Mouse (Mus musculus) pancreas, adult 10 weeks (tissue): Measurements from ENCODE around the gene Arl9. TPM values are rescaled to one million over a fixed set of nuclear protein-coding genes. Genes with fewer than 3 reads are reported as not detected.

ENCODE experiments used
- polyA plus RNA-seq: library from polyadenylated mRNA; stranded (reverse); fragments of 350-450 nt; fragmentation: Illumina TruSeq; extraction: RNeasy Lipid Tissue Mini Kit (QIAGEN cat#74804); gene quantifications from one replicate; pipeline ENCODE4 v1.2.3, GENCODE M21; 2015; ENCODE audit warnings: low read depth, low replicate concordance; ENCODE audit not compliant: insufficient read depth

The Arl9 gene
- not detected for polyA plus RNA-seq

DNA sequence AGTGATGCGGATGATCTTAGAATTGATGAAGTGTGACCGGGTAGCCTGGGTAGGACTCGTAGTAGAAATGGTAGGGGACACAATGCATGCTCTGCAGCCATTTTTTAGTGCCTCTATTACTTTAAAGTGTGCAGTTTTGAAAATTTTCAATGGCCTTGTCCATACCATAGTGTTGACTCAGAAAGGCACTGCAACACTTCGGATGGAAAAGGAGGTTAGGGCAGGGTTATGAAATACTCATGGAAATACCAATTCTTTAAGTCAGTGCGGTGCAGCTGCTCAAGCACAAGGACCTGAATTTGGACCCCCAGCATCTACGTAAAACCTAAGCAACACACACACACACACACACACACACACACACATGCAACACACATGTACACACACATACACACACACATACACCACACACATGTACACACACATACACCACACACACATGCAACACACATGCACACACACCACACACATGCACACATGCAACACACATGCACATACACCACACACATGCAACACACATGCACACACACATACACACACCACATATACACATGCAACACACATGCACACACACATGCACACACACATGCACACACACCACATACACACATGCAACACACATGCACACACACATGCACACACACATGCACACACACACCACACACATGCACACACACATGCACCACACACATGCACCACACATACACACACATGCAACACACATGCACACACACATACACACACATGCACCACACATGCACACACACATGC, at the start of gene Arl9:
TSS of gene Arl9 (plus strand) at position 5 of the 771 bp plus-strand sequence.

GRCm38 (mm10) chr5:76974554-76975285, 29.1 kb upstream of the Arl9 start, which contains the start of gene Srp72:
Gene Srp72 (plus strand): TSS chr5:76974683.

DNA sequence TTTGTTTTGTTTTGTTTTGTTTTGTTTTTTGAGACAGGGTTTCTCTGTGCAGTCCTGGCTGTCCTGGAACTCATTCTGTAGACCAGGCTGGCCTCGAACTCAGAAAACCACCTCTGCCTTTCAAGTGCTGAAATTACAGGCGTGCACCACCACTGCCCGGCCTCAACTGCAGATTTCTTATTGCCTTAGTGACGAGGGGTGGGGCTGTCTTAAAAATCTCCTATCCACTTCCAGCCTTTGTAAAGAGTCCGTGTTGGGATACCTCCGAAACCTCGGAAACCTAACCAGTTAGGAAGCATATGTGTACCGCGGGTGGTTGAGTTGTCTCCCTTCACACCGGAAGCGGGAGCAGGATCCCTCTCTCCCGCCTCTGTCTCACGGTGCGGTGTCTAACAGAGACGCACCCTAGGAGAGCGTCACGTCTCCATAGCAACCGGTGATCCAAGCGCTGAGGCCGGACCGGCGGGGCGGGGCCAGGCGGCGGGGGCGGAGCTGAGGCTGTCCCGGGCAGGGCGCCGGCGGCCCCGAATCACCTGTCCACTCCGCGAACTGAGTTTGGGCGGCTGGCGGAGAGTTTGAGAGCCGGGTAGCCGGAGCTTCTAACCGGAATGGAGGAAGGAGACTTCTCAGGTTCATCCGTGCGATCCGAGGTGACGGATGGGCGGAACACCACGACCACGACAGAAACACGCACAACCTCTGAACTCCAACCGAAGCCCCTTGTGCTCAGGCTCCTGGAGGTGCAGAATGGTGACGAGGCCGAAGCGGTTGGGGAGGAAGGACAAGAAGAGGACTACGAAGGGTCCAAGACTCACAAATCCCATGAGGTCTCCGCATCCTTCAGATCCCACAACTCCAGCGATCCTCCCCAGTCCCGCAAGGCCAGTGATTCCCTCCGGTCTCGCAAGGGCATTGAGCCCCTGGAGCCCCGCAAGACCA, 12.0 kb downstream of the Arl9 start, which contains the start of gene Thegl:
TSS of gene Thegl (plus strand) at position 480 of the 939 bp plus-strand sequence.

Other genes with a start within 250 kb of the Arl9 start
- gene Aasdh, start 98.5 kb upstream of the Arl9 start, polyA plus RNA-seq, result 10.9 TPM
- 20.8 TPM for gene Paics, start 52.7 kb upstream of the Arl9 start, polyA plus RNA-seq
- 2.5 TPM for gene Ppat, start 52.5 kb upstream of the Arl9 start, polyA plus RNA-seq
- 30.1 TPM for gene Srp72, start 29.4 kb upstream of the Arl9 start, polyA plus RNA-seq
- gene Thegl, start 12.0 kb downstream of the Arl9 start, polyA plus RNA-seq, result not detected
- 5.3 TPM for gene Hopx, start 111.1 kb downstream of the Arl9 start, polyA plus RNA-seq
- gene Spink2, start 207.4 kb downstream of the Arl9 start, polyA plus RNA-seq, result not detected